Mouse (Mus musculus): Measurements from ENCODE around the gene Zik1.

Gene Zik1

DNA sequence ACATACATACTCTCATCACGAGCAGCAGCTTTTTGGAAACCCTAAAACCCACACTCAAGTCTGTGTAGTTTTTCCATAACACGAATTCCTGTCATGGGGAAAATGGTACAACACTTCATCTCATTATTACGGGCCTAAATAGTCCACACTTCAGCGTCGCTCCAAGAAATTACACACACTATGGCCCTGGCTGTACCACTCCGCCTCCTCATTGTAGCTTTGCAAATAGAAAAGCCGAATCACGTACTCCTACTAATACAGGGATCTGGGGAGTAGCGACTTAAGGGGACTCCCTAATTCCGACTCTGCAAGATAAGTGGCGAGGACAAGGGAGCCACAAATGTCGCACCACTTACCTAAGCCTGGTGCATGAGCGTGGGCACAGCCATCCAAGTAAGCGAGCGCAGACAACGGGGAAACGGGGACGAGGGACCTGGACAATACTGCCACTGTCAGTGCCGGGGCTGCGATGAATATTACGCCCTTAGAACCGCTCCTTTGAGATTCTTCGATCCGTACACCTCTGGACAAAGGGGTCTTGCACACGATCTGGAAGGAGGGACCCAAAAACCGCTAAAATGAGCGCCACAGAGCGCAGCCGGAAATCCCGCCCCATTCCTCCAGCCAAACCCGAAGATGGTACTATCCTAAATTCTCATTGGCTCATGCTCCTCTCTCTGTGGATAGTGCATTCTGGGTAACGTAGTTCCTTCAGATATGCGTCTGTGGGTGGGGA is at the start of gene Zik1:
Gene Zik1 (minus strand): TSS at position 609 of the 736 bp plus-strand sequence.
- peak; percentile 77 for DNase-seq

DNA sequence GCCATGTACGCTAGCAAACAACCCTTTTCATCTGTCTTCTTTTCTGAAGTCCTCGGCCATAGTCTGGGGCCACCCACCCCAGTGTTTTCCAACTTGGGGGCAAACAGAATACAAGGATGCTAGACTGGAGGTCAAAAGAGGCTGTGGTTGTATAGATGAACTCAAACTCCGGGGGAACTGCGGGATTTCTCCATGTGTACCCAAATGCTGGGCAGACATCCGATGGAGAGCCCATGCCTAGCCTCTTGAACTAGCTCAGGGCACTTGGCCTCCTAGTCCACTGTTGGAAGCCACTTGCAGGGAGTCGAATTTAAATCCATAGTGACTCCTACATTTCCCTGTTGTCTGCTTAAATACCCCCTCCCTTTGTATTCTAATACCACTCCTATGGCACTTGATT is 384 bp upstream of the Zik1 start:
- DNase-seq = no peak

DNA sequence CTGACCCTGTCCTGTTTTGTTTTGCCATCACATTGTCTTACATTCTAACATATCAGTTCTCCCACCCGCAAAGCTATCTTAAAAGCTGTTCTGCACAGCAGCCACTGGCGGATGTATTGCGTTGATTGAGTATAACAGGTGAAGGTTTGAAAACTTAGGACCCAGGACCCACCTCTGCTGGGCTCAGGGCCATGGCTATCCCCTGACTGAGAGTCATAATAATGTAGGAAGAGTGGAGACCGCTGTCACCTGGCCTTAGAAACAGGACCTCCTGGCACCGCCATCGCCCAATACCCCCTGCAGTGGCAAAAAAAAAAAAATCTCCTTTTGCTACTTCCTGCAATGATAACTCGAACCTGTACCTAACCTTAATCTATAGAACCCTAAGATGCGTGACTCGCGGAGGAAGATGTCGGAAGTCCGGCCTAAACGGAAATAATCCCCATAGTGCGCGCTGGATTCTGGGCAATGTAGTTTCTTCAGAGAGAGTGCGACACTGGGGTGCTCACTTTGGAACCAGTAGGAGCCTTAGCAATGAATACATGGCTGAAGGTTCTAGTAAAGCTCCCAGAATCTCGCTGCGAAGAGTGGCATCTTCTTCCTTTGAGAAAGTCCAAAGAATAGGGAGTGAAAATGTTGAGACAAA is 14.5 kb downstream of the Zik1 start:
- DNase-seq = peak; percentile 40

DNA sequence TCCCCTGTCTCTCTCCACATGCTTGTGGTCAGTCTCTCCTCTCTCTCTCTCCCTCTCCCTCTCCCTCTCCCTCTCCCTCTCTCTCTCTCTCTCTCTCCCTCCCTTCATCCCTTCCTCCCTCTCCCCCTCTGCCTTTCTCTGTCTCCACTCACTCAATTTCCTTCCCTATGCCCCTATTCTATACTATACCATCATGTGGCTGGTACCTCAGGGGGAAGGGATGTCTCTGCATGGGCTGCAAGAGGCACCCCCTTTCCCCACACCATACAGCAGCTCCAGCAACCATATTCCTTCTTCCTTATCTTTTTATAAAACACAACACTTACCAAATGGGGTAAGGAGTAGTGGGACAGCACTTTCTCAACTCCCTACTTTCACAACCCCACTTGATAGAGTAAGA is 15.4 kb downstream of the Zik1 start:
- no peak for DNase-seq

- DNase-seq = no peak
Observed at GRCm38 (mm10) chr7:10458166-10458565, 37.0 kb downstream of the Zik1 start.

- no peak for DNase-seq
Observed at GRCm38 (mm10) chr7:10443031-10443430, 52.2 kb downstream of the Zik1 start, which contains the start of gene Vmn1r67. Vmn1r67 (plus strand) TSS chr7:10443331.

Measured in layer of hippocampus, adult 9-11 months (tissue).